Mouse (Mus musculus): Measurements from ENCODE around the gene Celf6. TPM values are rescaled to one million over a fixed set of nuclear protein-coding genes. Genes with fewer than 3 reads are reported as not detected.

Celf6 gene
- 13.2 and 17.5 TPM in 2 replicates for polyA plus RNA-seq (2012; rRNA removed)

DNA sequence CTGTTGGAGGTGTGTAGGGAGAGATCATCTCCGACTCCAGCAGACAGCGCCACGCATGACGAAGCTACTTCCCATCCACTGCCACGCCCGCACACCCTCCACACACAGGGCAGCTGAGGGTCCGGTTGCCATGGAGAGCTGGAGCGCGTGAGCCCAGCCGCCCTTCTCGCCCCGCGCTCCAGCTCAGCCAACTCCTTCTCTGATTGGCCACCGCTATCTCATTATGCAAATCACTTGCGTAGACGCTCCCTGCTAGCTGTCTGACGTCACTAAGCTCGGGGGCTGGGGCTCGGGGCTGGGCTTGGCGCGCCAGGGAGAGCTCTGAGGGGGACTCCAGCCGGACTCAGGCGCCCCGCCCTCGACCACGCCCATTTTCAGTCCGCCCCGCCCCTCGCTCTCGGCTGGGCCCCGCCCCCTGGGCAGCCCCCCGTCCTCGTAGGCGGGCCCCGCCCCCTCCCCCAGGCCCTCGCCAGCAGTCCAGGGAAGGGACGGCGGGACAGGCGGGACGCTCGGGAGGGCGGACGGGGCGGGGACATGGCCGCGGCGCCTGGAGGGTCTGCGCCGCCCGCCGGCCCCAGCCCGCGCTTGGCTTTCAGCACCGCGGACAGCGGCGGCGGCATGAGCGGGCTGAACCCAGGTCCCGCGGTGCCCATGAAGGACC is at the start of gene Celf6:
Celf6 (plus strand) TSS at position 74 of the 661 bp plus-strand sequence.
- H3K27me3 ChIP-seq (ENCODE audit: control insufficient read depth, insufficient read depth, low read length), result no peaks in the 10 kb centered on the region

GRCm38 (mm10) chr9:59528274-59528673 is 49.4 kb upstream of the Celf6 start:
- no peaks in the 10 kb centered on the region for H3K36me3 ChIP-seq (ENCODE audit: control insufficient read depth, insufficient read depth, low read length)
- no peaks in the 10 kb centered on the region for H3K27me3 ChIP-seq (ENCODE audit: control insufficient read depth, insufficient read depth, low read length)
- H3K27ac ChIP-seq (ENCODE audit: control insufficient read depth, insufficient read depth, low read depth, low read length), result no peak overlapping the region
- no peak overlapping the region for H3K4me3 ChIP-seq (ENCODE audit: control insufficient read depth, low read depth, low read length)
- TF ChIP-seq CTCF (IDR thresholded peaks at IDR 0.05; ENCODE audit: control insufficient read depth, insufficient read depth, insufficient replicate concordance, low read depth, low read length), result no peak
- TF ChIP-seq POLR2A (IDR thresholded peaks at IDR 0.05; ENCODE audit: control insufficient read depth, low read depth, low read length), result no peak
- H3K4me1 ChIP-seq (ENCODE audit: control insufficient read depth, insufficient read depth, low read length), result no peaks in the 10 kb centered on the region

More for the DNA sequence above, at the start of gene Celf6:
- H3K4me1 ChIP-seq (ENCODE audit: control insufficient read depth, insufficient read depth, low read length), result peaks cover 6% of the 10 kb centered on the region; the same call in 1 of the 2 replicates
- TF ChIP-seq CTCF (IDR thresholded peaks at IDR 0.05; ENCODE audit: control insufficient read depth, insufficient read depth, insufficient replicate concordance, low read depth, low read length), result no peak
- peak; percentile 89; the same call in 1 of the 2 replicates for TF ChIP-seq POLR2A (IDR thresholded peaks at IDR 0.05; ENCODE audit: control insufficient read depth, low read depth, low read length)
- peak within 1 kb of the TSS; percentile 52 for H3K27ac ChIP-seq (ENCODE audit: control insufficient read depth, insufficient read depth, low read depth, low read length)
- no peaks in the 10 kb centered on the region for H3K36me3 ChIP-seq (ENCODE audit: control insufficient read depth, insufficient read depth, low read length)
- peak within 1 kb of the TSS; percentile 92 for H3K4me3 ChIP-seq (ENCODE audit: control insufficient read depth, low read depth, low read length)

- H3K27ac ChIP-seq (ENCODE audit: control insufficient read depth, insufficient read depth, low read depth, low read length), result no peak overlapping the region
- no peaks in the 10 kb centered on the region for H3K4me1 ChIP-seq (ENCODE audit: control insufficient read depth, insufficient read depth, low read length)
- no peaks in the 10 kb centered on the region for H3K27me3 ChIP-seq (ENCODE audit: control insufficient read depth, insufficient read depth, low read length)
- no peaks in the 10 kb centered on the region for H3K36me3 ChIP-seq (ENCODE audit: control insufficient read depth, insufficient read depth, low read length)
- TF ChIP-seq CTCF (IDR thresholded peaks at IDR 0.05; ENCODE audit: control insufficient read depth, insufficient read depth, insufficient replicate concordance, low read depth, low read length), result no peak
- no peak for TF ChIP-seq POLR2A (IDR thresholded peaks at IDR 0.05; ENCODE audit: control insufficient read depth, low read depth, low read length)
- H3K4me3 ChIP-seq (ENCODE audit: control insufficient read depth, low read depth, low read length), result no peak overlapping the region
Measured at GRCm38 (mm10) chr9:59531645-59532044, 46.1 kb upstream of the Celf6 start.

GRCm38 (mm10) chr9:59533422-59533821 is 44.3 kb upstream of the Celf6 start:
- no peaks in the 10 kb centered on the region for H3K4me1 ChIP-seq (ENCODE audit: control insufficient read depth, insufficient read depth, low read length)
- no peaks in the 10 kb centered on the region for H3K36me3 ChIP-seq (ENCODE audit: control insufficient read depth, insufficient read depth, low read length)
- no peaks in the 10 kb centered on the region for H3K27me3 ChIP-seq (ENCODE audit: control insufficient read depth, insufficient read depth, low read length)
- TF ChIP-seq CTCF (IDR thresholded peaks at IDR 0.05; ENCODE audit: control insufficient read depth, insufficient read depth, insufficient replicate concordance, low read depth, low read length) (no peak), POLR2A (IDR thresholded peaks at IDR 0.05; ENCODE audit: control insufficient read depth, low read depth, low read length) (no peak)
- no peak overlapping the region for H3K27ac ChIP-seq (ENCODE audit: control insufficient read depth, insufficient read depth, low read depth, low read length)
- no peak overlapping the region for H3K4me3 ChIP-seq (ENCODE audit: control insufficient read depth, low read depth, low read length)

DNA sequence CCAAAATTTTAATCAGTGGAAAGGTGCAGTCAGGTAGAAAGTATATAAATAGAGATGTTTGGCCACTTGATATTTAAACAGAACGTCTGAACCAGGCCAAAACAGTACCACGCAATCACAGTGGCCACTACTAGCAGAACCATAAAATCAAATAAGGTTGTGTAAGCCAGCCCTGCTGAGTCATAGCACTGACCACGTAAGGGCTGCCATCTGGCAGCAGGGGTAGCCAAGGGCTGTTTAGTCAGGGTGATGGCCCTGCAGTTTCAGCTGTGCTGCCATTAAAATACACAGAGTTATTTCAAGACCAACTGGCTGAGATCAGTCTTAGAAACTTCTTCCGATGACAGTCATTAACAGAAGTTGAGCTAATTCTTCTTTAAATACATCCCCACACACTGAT is 43.8 kb upstream of the Celf6 start:
- H3K27ac ChIP-seq (ENCODE audit: control insufficient read depth, insufficient read depth, low read depth, low read length), result no peak overlapping the region
- H3K4me1 ChIP-seq (ENCODE audit: control insufficient read depth, insufficient read depth, low read length), result no peaks in the 10 kb centered on the region
- H3K36me3 ChIP-seq (ENCODE audit: control insufficient read depth, insufficient read depth, low read length), result no peaks in the 10 kb centered on the region
- TF ChIP-seq POLR2A (IDR thresholded peaks at IDR 0.05; ENCODE audit: control insufficient read depth, low read depth, low read length) (no peak), CTCF (IDR thresholded peaks at IDR 0.05; ENCODE audit: control insufficient read depth, insufficient read depth, insufficient replicate concordance, low read depth, low read length) (no peak)
- H3K4me3 ChIP-seq (ENCODE audit: control insufficient read depth, low read depth, low read length), result no peak overlapping the region
- H3K27me3 ChIP-seq (ENCODE audit: control insufficient read depth, insufficient read depth, low read length), result no peaks in the 10 kb centered on the region

GRCm38 (mm10) chr9:59537651-59538050 is 40.1 kb upstream of the Celf6 start:
- Histone ChIP-seq H3K4me1 (ENCODE audit: control insufficient read depth, insufficient read depth, low read length) (peaks cover 13% of the 10 kb centered on the region), H3K27me3 (ENCODE audit: control insufficient read depth, insufficient read depth, low read length) (no peaks in the 10 kb centered on the region), H3K36me3 (ENCODE audit: control insufficient read depth, insufficient read depth, low read length) (no peaks in the 10 kb centered on the region), H3K4me3 (ENCODE audit: control insufficient read depth, low read depth, low read length) (no peak overlapping the region), H3K27ac (ENCODE audit: control insufficient read depth, insufficient read depth, low read depth, low read length) (no peak overlapping the region)
- TF ChIP-seq POLR2A (IDR thresholded peaks at IDR 0.05; ENCODE audit: control insufficient read depth, low read depth, low read length), result no peak
- TF ChIP-seq CTCF (IDR thresholded peaks at IDR 0.05; ENCODE audit: control insufficient read depth, insufficient read depth, insufficient replicate concordance, low read depth, low read length), result peak; percentile 22; the same call in 1 of the 2 replicates

- peak within 1 kb of the TSS; percentile 94 for H3K27ac ChIP-seq (ENCODE audit: control insufficient read depth, insufficient read depth, low read depth, low read length)
- H3K4me3 ChIP-seq (ENCODE audit: control insufficient read depth, low read depth, low read length), result peak within 1 kb of the TSS; percentile 98
- peaks cover 13% of the 10 kb centered on the region for H3K4me1 ChIP-seq (ENCODE audit: control insufficient read depth, insufficient read depth, low read length)
- TF ChIP-seq POLR2A (IDR thresholded peaks at IDR 0.05; ENCODE audit: control insufficient read depth, low read depth, low read length) (peak; percentile 68), CTCF (IDR thresholded peaks at IDR 0.05; ENCODE audit: control insufficient read depth, insufficient read depth, insufficient replicate concordance, low read depth, low read length) (no peak)
- no peaks in the 10 kb centered on the region for H3K27me3 ChIP-seq (ENCODE audit: control insufficient read depth, insufficient read depth, low read length)
- H3K36me3 ChIP-seq (ENCODE audit: control insufficient read depth, insufficient read depth, low read length), result no peaks in the 10 kb centered on the region
Measured at GRCm38 (mm10) chr9:59539441-59540137, 38.1 kb upstream of the Celf6 start, which contains the start of the genes Hexa and Tmem202. Gene Hexa, plus strand, starts transcription at chr9:59539540. Gene Tmem202, minus strand, starts transcription at chr9:59539847.

Data from testis, adult 2 months (tissue).